Mouse (Mus musculus) myocyte (in vitro differentiated cells): ENCODE results near the gene Exosc2.

ENCODE experiments used
- MAX ChIP-seq: IDR thresholded peaks from one replicate; pipeline ENCODE4 v1.6.1; 2011; ENCODE audit warnings: low read depth, mild to moderate bottlenecking, control low read depth
- POLR2A ChIP-seq: IDR thresholded peaks from one replicate; pipeline ENCODE4 v1.6.1; 2011; ENCODE audit warnings: low read depth, mild to moderate bottlenecking, control low read depth, moderate library complexity; ENCODE audit not compliant: insufficient read length
- SRF ChIP-seq: IDR thresholded peaks from one replicate; pipeline ENCODE4 v1.6.1; 2011; ENCODE audit warnings: low read depth; ENCODE audit not compliant: control insufficient read depth, insufficient read length
- TCF3 ChIP-seq: IDR thresholded peaks from one replicate; pipeline ENCODE4 v1.6.1; 2011; ENCODE audit warnings: low read depth, control low read depth; ENCODE audit not compliant: insufficient read length

DNA sequence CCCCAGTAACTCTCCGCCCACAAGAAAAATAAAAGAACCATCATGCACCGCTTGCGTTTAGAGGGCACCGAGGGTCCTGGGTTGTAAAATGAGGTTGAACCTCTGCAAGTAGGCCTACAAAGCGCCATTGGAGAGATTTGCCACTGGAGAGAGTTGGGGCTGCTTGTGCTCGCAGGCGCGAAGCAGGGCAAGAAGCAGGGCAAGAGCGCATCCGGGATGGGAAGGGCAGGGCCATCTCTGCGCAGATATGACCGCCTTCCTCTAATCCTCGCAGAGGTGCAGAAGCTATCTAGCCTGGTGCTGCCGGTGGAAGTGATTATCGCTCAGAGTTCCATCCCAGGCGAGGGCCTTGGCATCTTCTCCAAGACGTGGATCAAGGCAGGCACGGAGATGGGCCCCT is 28.6 kb upstream of the Exosc2 start:
- TF ChIP-seq SRF (no peak), POLR2A (no peak), TCF3 (no peak), MAX (no peak)
